ENCODE assay signal across 14 mouse cellular contexts in the genomic region with DNA sequence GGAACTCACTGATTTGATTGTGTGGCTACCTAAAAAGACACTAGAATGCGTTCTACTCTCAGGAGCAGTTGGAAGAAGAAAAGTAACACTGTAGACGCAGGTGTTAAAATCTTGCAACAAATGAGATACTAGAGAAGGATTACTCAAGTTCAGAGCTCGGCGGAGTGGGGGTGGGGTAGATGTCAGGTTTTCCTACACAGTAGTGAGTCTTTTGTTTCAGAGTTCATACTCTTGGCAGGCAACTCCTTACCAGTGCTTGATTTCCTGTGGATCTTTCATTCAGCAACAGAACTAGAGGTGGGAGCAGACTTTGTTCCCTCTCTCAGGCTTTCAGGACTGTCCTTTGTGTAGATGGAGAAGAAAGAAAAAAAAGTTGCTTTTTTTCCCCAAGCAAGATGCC. TPM values are rescaled to one million over a fixed set of nuclear protein-coding genes. Genes with fewer than 3 reads are reported as not detected.
DNase-seq lines count a peak whose midpoint lies in the region; ATAC-seq and TF ChIP-seq lines count a peak whose summit lies in the region.
"Had no signal": no experiment of that assay in that cellular context is flagged by ENCODE, and none has a peak within 500 bp of the region (broad histone marks: within the 10 kb centered on the region; RNA-seq: fewer than 3 reads in every experiment).

No protein-coding gene starts in this region.

- no peak for TF ChIP-seq CTCF in forebrain, postnatal 0 days (IDR thresholded peaks at IDR 0.05; ENCODE audit: low read depth)

- no peaks in the 10 kb centered on the region for H3K27me3 ChIP-seq in heart, embryonic 14.5 days (ENCODE audit: control insufficient read depth, insufficient read depth, low read length)
- no peaks in the 10 kb centered on the region for H3K27me3 ChIP-seq in heart, embryonic 10.5 days (ENCODE audit: insufficient read depth, poor library complexity, severe bottlenecking)
- H3K27me3 ChIP-seq in lung, embryonic 16.5 days (ENCODE audit: control insufficient read depth, insufficient read depth, low read depth, low read length) = no peaks in the 10 kb centered on the region
- H3K27me3 ChIP-seq in forebrain, postnatal 0 days (ENCODE audit: insufficient read depth, low read length) = no peaks in the 10 kb centered on the region
- H3K27me3 ChIP-seq: liver, embryonic 15.5 days had no signal

- H3K4me3 ChIP-seq in heart, embryonic 14.5 days (ENCODE audit: control insufficient read depth in 1 of 2, insufficient read depth in 1 of 2, low read depth in 1 of 2, low read length in 2 of 2) = no peak overlapping the region
- H3K4me3 ChIP-seq in heart, embryonic 10.5 days = no peak overlapping the region
- H3K4me3 ChIP-seq in lung, embryonic 16.5 days (ENCODE audit: low read length) = no peak overlapping the region
- H3K4me3 ChIP-seq in forebrain, postnatal 0 days (ENCODE audit: low read depth, low read length) = no peak overlapping the region
- H3K4me3 ChIP-seq: liver, embryonic 15.5 days; midbrain, embryonic 10.5 days had no signal

- ATAC-seq in heart, embryonic 14.5 days (ENCODE audit: insufficient number of reproducible peaks, insufficient read depth, low FRiP score, low read depth) = no peak
- ATAC-seq in lung, embryonic 16.5 days (ENCODE audit: low read depth) = 0 out of 2 replicates have a peak, but pooled peaks have one; percentile 34
- ATAC-seq in forebrain, postnatal 0 days = peak; percentile 40; the same call in 1 of the 2 replicates

- H3K36me3 ChIP-seq in heart, embryonic 14.5 days (ENCODE audit: control insufficient read depth, insufficient read depth, low read length) = no peaks in the 10 kb centered on the region
- no peaks in the 10 kb centered on the region for H3K36me3 ChIP-seq in heart, embryonic 10.5 days
- H3K36me3 ChIP-seq in lung, embryonic 16.5 days (ENCODE audit: control insufficient read depth, insufficient read depth, low read length) = no peaks in the 10 kb centered on the region
- H3K36me3 ChIP-seq in forebrain, postnatal 0 days (ENCODE audit: insufficient read depth) = no peaks in the 10 kb centered on the region
- H3K36me3 ChIP-seq: liver, embryonic 15.5 days; midbrain, embryonic 10.5 days had no signal

- no peak overlapping the region for H3K4me2 ChIP-seq in heart, embryonic 14.5 days (ENCODE audit: low read length)
- no peak overlapping the region for H3K4me2 ChIP-seq in lung, embryonic 16.5 days (ENCODE audit: low read depth, low read length)
- H3K4me2 ChIP-seq in forebrain, postnatal 0 days (ENCODE audit: low read depth) = no peak overlapping the region
- H3K4me2 ChIP-seq: liver, embryonic 15.5 days had no signal

- no peaks in the 10 kb centered on the region for H3K9me3 ChIP-seq in heart, embryonic 14.5 days (ENCODE audit: control insufficient read depth, low read length)
- H3K9me3 ChIP-seq in heart, embryonic 10.5 days = no peaks in the 10 kb centered on the region
- H3K9me3 ChIP-seq in lung, embryonic 16.5 days (ENCODE audit: control insufficient read depth, low read length) = no peaks in the 10 kb centered on the region
- no peaks in the 10 kb centered on the region for H3K9me3 ChIP-seq in forebrain, postnatal 0 days (ENCODE audit: low read length)
- H3K9me3 ChIP-seq: liver, embryonic 15.5 days; midbrain, embryonic 10.5 days had no signal

- DNase-seq in heart, embryonic 10.5 days (ENCODE audit: low spot score) = no peak
- no peak for DNase-seq in lung, postnatal 25 days (ENCODE audit: low spot score)
- DNase-seq in forebrain, postnatal 0 days = no peak
- peak; percentile 49 for DNase-seq in lung, postnatal 14 days
- DNase-seq in thymus, postnatal 10 days (ENCODE audit: low spot score in 2 of 2) = no peak
- DNase-seq: cerebellum, postnatal 14 days; gastrocnemius, postnatal 36 days; layer of hippocampus, adult 9-11 months; left cerebral cortex, postnatal 4 days had no signal

- peaks cover 19 to 64% of the 10 kb centered on the region in 2 experiments for H3K4me1 ChIP-seq in heart, embryonic 14.5 days (ENCODE audit: control insufficient read depth in 2 of 2, insufficient read depth in 2 of 2, low read length in 2 of 2)
- peaks cover 35% of the 10 kb centered on the region for H3K4me1 ChIP-seq in heart, embryonic 10.5 days
- peaks cover 14% of the 10 kb centered on the region for H3K4me1 ChIP-seq in lung, embryonic 16.5 days (replicated peaks; ENCODE audit: control insufficient read depth, insufficient read depth, low read length)
- H3K4me1 ChIP-seq in forebrain, postnatal 0 days (ENCODE audit: insufficient read depth) = no peaks in the 10 kb centered on the region

- WGBS in heart, embryonic 14.5 days = 41% methylated on average over 4 of the region's 4 CpGs
- 57% methylated on average over 4 of the region's 4 CpGs for WGBS in heart, embryonic 10.5 days
- WGBS in lung, embryonic 16.5 days = 51% methylated on average over 4 of the region's 4 CpGs
- WGBS in forebrain, postnatal 0 days = 28% methylated on average over 4 of the region's 4 CpGs

- peak overlapping the region; percentile 44 to 49; a peak in 3 of 4 replicates for H3K27ac ChIP-seq in heart, embryonic 14.5 days (replicated peaks in 1 of 2; ENCODE audit: control insufficient read depth in 1 of 2, insufficient read depth in 1 of 2, low read depth in 2 of 2, low read length in 2 of 2)
- no peak overlapping the region for H3K27ac ChIP-seq in heart, embryonic 10.5 days
- 0 out of 2 replicates have a peak overlapping the region, but pooled peaks have one; percentile 14 for H3K27ac ChIP-seq in lung, embryonic 16.5 days (ENCODE audit: low read length)
- H3K27ac ChIP-seq in forebrain, postnatal 0 days (ENCODE audit: low read depth, low read length) = no peak overlapping the region
- H3K27ac ChIP-seq: liver, embryonic 15.5 days; midbrain, embryonic 10.5 days; stomach, postnatal 0 days had no signal

- no peak overlapping the region; the same call in 1 of the 2 replicates for H3K9ac ChIP-seq in heart, embryonic 14.5 days (ENCODE audit: low read length)
- H3K9ac ChIP-seq in lung, embryonic 16.5 days (ENCODE audit: low read length) = no peak overlapping the region
- H3K9ac ChIP-seq in forebrain, postnatal 0 days = no peak overlapping the region
- H3K9ac ChIP-seq: liver, embryonic 15.5 days had no signal

RNA-seq across cellular contexts. Expression of a gene that starts 46.6 kb away (rescaled TPM):
- polyA plus RNA-seq in heart, embryonic 14.5 days (2014; fragmentation: Nextera tagmentation; extraction: Ambion mirVana) = 0.57 and 0.59 TPM in 2 replicates
- polyA plus RNA-seq in heart, embryonic 10.5 days (2016; fragmentation: Nextera tagmentation; extraction: Ambion mirVana) = 0.33 and 1.1 TPM in 2 replicates
- polyA plus RNA-seq in lung, embryonic 16.5 days (2015; fragmentation: Nextera tagmentation; extraction: Ambion mirVana) = 0.79 and 0.85 TPM in 2 replicates
- 12.9 and 15.2 TPM in 2 replicates for total RNA-seq in forebrain, postnatal 0 days (2014; rRNA removed)
- polyA plus RNA-seq in forebrain, postnatal 0 days (2015; fragmentation: Nextera tagmentation; extraction: Ambion mirVana) = 19.3 and 20.7 TPM in 2 replicates

RNA-seq across cellular contexts. Expression of a gene that starts 51.9 kb away (rescaled TPM):
- 50.9 and 54.3 TPM in 2 replicates for polyA plus RNA-seq in heart, embryonic 14.5 days (2014; fragmentation: Nextera tagmentation; extraction: Ambion mirVana)
- polyA plus RNA-seq in heart, embryonic 10.5 days (2016; fragmentation: Nextera tagmentation; extraction: Ambion mirVana) = 14.4 and 19.6 TPM in 2 replicates
- 48.3 and 52.9 TPM in 2 replicates for polyA plus RNA-seq in lung, embryonic 16.5 days (2015; fragmentation: Nextera tagmentation; extraction: Ambion mirVana)
- 44.1 and 51.2 TPM in 2 replicates for total RNA-seq in forebrain, postnatal 0 days (2014; rRNA removed)
- 38.2 and 57.5 TPM in 2 replicates for polyA plus RNA-seq in forebrain, postnatal 0 days (2015; fragmentation: Nextera tagmentation; extraction: Ambion mirVana)

Comparison
In these comparisons a context has a peak if more than half of its experiments do, and no peak if none do; other contexts are left out.
1. H3K27ac ChIP-seq: peak in heart, embryonic 14.5 days (2 of 2) and lung, embryonic 16.5 days (single experiment); none in heart, embryonic 10.5 days (single experiment) and forebrain, postnatal 0 days (single experiment).